Mouse (Mus musculus): ENCODE data around the gene Rbm15.

Gene Rbm15

DNA sequence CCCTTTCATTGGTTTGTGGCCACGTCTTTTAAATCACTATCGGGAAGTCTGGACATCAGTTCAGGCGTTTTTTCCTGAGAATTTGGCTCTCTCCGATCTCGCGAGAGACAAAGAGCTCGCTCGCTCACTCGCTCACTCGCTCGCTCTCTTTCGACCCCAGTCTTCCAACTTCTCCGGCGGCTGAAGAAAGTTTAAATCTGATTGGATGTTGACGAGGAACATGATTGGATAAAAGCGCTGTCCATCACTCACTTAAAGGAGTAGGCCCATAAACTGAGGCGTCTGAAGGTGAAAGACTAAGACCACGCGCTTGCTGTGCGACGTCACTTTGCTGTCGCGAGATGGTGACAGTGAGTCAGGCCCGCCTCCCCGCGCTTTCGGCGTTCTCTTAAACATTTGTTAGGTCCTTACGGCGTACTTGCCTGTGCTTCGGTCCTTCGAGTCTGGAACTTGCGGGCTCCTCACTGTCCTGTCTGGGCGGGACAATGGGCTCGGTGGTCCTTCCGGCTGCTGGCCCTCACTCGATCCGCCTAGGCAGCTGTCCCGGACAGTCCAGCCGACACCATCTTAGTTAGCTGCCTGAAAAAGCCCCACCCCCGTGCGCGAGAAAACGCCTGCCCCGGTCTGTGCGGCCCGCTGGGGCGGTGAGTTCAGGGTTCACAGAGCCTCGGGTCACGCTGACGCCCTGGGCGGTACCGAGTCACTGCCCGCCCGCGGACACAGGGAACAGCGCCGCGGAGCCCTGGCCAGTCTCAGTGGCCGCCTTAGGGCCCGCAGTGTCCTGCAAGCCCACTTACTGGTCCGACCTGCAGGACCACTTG is at the start of gene Rbm15:
Rbm15 (minus strand) TSS at position 293 of the 821 bp plus-strand sequence.
- DNase-seq: peak; percentile 90

GRCm38 (mm10) chr3:107379422-107379821 is 45.9 kb upstream of the Rbm15 start:
- DNase-seq: peak; percentile 7 to 54

- no peak for DNase-seq
Observed at GRCm38 (mm10) chr3:107378626-107379025, 45.2 kb upstream of the Rbm15 start.

DNA sequence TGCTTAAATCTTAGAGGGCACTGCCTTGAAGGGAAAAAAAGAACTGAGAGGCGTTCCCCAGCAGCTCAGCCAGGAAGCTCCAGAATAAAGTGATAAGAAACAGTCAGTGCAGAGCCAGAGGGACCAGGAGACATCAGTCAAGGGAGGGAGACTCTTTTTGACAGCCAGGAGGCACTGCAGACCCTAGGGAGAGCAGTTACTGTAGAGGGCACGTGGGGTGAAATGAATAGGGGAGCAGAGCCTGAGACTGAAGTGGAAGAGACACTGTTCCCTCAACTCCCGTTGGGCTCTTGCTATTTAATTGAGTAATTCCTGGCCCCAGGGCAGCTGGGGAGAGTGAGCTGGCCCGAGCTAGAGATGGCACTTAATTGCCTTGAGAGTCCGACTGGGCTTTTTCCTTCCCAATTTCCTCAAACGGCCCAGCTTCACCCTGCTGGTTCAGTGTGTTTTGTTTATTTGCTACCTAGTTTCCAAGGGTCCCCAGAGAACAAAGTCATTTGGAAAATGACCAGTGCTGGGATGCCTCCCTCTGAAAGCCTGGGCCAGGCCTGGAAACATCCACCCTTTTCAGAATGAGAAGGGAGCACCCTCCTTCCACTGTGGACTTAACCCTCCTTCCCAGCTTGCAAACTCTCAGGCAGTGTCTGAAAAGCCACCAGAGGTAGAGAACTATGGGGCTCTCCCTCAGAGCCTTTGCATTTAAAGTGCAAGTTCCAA is 41.6 kb upstream of the Rbm15 start:
- no peak for DNase-seq

- no peak for DNase-seq
Observed at GRCm38 (mm10) chr3:107369156-107369555, 35.7 kb upstream of the Rbm15 start.

- DNase-seq: no peak
Observed at GRCm38 (mm10) chr3:107367938-107368599, 34.6 kb upstream of the Rbm15 start.

- DNase-seq: no peak
Observed at GRCm38 (mm10) chr3:107365341-107365740, 31.9 kb upstream of the Rbm15 start.

DNA sequence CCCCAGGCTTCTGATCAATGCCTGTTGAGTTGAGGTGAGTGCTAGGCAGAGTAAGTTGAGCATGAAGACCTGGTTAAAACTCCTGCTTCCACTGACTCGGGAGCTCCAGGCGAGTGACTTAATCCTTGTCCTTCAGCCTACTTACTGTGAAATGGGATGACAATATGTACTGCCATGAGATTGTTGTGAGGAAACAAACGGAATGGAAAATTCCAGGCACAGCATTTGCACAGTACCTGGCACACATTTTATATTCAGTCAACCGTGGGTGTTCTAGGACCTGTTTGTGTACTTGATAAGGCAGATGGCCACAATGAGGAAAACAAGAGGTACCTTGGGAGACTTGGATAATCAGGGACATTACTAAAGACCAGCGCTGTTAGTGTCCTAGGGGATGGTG is 29.9 kb upstream of the Rbm15 start:
- DNase-seq: no peak

DNA sequence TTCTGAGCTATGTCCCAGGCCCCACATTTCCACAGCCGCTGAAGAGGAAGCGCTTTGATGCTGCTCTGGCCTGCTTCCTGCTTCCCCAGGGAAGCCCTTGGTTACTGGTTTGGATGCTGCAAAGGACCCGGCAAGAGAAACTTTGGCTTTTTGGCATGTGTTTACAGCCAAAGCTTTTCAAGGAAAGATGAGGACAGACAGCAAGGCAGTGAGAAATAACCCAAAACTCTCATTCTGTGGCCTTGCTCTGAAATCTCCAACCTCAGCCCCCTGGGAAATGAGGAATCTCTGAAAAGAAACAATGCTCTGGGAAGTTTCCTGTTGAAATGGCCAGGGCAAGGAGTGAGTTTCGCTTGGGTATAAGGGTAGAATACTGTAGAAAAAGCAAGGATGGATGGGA is 26.9 kb upstream of the Rbm15 start:
- no peak for DNase-seq

DNA sequence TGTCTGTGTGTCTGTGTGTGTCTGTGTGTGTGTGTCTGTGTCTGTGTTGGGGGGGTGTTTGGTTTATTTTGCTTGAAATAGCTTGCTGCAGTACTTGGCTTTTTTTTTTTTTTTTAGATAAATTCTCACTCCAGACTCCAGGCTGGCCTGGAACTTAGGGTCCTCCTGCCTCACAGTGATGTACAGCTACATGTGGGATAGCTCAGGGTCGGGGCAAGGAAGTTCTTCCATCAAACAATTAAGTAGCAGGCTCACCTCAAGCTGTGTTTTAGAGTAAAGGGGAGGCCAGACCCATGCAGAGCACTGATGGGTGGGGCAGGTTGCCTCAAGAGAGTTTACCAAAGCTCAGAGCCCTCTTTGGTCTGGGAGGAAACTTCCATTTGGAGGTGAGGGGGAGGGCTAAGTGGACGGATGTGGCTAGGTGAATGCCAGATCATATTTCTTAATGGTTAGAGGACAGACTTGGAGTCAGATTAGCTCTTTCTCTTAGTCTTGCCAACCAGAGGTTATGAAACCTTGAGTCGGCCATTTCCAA is 24.3 kb upstream of the Rbm15 start:
- no peak for DNase-seq

DNA sequence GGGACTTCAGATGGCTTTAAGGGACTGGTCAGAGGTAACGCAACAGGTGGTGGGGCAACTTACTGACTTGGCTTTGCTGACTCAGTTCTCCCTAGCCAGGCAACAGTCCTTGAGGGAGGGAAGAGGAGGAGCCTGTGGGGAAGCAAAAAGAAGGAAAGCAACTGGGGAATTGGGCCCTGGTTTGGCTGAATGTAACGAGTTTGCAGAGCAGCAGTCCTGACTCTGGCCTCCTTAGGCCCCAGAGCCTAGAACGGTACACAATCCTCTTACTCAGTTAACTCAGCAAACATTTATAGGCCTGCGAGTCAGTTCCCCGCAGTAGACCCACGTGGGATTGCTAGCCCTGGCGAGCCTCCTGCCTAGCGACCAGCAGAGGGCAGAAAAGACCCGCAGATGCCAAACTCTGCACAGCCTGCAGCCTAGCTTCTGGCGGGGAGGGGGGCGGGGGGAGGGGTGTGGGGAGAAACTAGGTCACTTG is 23.5 kb upstream of the Rbm15 start:
- DNase-seq: peak; percentile 16 to 51

DNA sequence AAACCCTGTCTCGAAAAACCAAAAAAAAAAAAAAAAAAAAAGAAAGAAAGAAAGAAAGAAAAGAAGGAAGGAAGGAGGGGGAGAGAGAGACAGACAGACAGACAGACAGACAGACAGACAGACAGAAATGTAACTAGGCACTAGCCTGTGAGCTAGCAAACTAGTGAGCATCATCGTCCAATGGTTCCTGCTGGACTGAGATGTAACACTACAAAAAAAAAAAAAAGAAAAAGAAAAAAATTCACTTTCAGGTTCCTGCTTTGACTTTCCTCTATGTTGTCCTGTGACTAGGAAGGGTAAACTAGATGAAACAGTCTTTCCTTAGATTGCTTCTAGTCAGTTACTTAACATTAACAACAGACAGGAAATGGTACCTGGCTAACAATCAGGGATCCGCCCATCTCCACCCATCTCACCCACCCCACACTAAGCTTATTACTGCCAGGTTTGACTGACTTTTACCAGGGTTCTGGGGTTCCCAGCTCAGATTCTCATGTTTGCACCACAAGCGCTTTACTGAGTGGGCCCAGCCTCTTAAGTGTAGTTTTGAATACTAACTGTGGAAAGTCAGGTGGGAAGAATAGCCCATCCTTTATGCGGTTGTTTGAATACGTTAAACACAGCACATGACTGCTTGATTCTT is 22.3 kb upstream of the Rbm15 start:
- DNase-seq: no peak

DNA sequence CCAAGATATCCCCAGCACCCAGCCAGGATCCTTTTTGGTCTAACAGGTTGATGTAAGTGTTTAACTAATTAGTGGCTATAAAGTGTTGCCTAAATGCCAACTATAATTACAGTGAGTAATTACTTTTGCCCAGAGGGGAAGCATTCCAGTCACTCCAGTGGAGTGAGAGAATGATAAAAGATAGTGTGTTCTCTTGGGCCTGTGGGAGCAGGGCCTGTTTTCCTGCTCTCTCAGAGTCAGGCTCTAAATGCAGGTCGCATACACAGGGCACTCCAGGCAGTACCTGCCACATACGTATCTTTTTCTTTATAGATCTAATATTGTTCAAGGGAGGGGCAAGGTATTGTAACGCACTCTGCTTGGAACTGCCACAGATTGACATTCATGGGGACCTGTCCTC is 18.2 kb upstream of the Rbm15 start:
- no peak for DNase-seq

GRCm38 (mm10) chr3:107349006-107349405 is 15.5 kb upstream of the Rbm15 start:
- DNase-seq: no peak

DNA sequence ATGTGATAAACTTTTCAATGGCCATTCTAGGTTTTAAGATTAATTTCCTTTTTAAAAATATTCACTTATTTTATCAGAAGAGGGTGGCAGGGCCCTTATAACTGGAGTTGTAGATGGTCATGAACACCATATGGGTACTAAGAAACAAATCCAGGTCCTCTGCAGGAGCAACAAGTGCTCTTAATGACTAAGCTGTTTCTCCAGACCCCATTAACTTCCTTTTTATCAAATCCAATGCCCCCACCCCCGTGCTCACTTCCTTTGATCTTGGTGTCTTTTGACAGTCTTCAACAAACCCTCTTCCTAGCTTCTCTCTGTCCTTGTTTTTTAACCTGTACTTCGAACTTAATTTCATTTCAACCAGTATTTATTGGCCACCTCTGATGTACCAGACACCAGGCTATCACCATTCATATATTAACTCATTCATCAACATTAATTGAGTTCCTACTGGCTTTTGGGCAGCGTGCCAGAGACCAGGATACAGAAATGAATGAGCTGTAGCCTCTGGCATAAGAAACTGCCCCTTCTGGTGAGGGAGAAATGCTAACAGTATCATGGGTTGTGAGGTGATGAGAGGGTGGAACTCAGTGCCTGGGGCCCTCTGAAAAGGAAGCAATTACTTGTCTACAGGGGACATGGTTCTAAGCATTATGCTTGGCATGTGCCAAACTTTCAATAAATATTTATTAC is 11.7 kb upstream of the Rbm15 start:
- no peak for DNase-seq

GRCm38 (mm10) chr3:107343971-107344370 is 10.5 kb upstream of the Rbm15 start:
- no peak for DNase-seq

GRCm38 (mm10) chr3:107334202-107334934 is 895 bp upstream of the Rbm15 start:
- DNase-seq: no peak

DNA sequence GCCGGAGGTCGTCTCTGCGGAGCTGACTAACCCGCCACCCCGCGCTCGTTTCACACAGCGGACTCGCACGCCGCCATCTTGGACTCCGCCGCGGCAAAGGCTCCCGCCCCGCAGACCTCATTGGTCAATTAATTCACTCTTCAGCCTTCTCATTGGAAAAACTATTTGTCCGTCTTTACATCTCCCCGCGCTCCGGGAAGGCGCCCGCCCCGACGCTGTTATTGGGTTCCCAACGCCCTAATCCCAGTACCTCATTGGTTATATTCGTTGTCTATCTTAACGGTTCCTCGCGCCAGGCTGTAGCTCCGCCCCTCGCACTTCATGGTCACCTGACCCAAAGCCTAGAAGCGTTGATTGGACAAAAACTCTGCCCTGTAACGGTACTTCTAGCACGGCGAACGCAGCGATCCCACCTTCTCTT is 503 bp downstream of the Rbm15 start:
- DNase-seq: peak; percentile 84 to 92

DNA sequence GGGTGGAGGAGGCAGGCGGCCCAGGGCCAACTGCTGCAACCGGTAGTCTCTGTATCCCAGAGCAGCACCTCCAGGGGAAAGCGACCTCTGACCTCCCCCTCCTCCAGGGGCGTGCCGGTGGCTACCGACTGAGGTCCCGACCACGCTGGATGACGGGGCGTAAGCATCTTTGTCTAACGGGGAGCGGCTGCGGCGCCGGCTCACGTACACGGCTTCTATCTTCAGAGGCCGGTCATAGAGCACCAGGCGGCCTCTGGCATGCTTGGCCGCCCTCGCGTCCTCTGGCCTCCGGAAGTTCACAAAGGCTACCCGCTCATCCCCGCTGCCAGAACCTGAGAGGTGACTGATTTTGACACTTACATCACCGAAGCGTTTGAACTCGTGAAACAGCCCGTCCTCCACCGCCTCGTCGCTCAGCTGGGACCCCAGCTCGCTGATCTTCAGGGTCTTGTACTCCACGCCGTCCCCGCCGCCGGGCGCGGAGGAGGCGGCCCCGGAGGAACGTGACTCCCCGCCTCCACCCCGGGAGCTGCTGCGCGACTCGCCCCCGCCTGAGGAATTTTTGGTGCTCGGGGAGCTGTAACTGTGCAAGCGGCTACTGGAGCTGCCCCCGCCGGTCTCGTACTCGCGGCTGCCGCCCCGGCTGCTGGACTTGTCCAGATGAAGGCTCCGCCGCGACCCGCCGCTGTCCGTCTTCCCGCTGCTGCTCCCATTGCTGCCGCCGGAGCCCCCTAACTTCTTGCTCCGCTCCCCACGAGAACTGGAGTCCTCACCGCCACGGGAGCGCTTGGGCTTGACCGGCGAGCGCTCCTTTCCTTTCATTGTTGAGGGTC is 1.1 kb downstream of the Rbm15 start:
- peak in 1 of 2 experiments; percentile 34 for DNase-seq

DNA sequence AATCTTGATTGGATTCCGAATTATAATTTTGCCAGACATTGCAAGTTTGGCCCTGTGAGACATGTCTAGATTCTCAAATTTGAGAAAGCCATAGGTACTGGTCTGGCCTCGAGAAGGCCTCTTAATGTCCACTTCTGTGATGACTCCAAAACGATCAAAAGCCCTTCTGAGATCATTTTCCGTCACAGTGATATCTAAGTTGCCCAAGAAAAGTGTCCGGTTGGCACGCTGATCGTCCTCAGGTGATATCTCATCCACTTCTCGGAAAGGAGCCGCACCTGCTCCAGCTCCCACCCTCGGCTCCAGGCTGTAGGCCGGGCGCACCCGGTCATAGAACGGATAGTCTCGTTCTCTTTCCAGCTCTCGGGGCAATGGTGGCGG is 1.7 kb downstream of the Rbm15 start:
- DNase-seq: no peak
